Mouse (Mus musculus) midbrain, embryonic 12.5 days (tissue): Measurements from ENCODE around the gene Pgam2. TPM values are rescaled to one million over a fixed set of nuclear protein-coding genes. Genes with fewer than 3 reads are reported as not detected.

Experiments
- polyA plus RNA-seq: library from polyadenylated mRNA; unstranded; fragments of >200 nt; fragmentation: Nextera tagmentation; extraction: Ambion mirVana; gene quantifications from 2 replicates; pipeline ENCODE4 v1.2.1, GENCODE M21; 2016

The Pgam2 gene
- polyA plus RNA-seq, 1 experiment from 2014 or later, result 5.5 TPM

Other genes starting within 250 kb of the Pgam2 start
- 0.20 TPM in 1 of 2 replicates, not detected in the other for gene Ankrd36, start 234.0 kb downstream of the Pgam2 start, polyA plus RNA-seq
- gene Mrps24, start 88.1 kb downstream of the Pgam2 start, polyA plus RNA-seq, result 154 and 158 TPM in 2 replicates
- gene Urgcp, start 41.4 kb downstream of the Pgam2 start, polyA plus RNA-seq, result 25.1 and 25.8 TPM in 2 replicates
- 148 and 149 TPM in 2 replicates for gene Dbnl, start 15.2 kb downstream of the Pgam2 start, polyA plus RNA-seq
- gene Polm, start 34.3 kb upstream of the Pgam2 start, polyA plus RNA-seq, result 9.1 and 9.3 TPM in 2 replicates
- 33.1 and 51.5 TPM in 2 replicates for gene Aebp1, start 58.2 kb upstream of the Pgam2 start, polyA plus RNA-seq
- gene Pold2, start 74.6 kb upstream of the Pgam2 start, polyA plus RNA-seq, result 90.8 and 91.9 TPM in 2 replicates
- 1.2 and 1.4 TPM in 2 replicates for gene Myl7, start 95.0 kb upstream of the Pgam2 start, polyA plus RNA-seq
- gene Gck, start 146.3 kb upstream of the Pgam2 start, polyA plus RNA-seq, result 2.6 and 3.0 TPM in 2 replicates
- gene Ykt6, start 152.0 kb upstream of the Pgam2 start, polyA plus RNA-seq, result 57.9 and 59.1 TPM in 2 replicates